Mouse (Mus musculus): Measurements from ENCODE around the gene Esp3.

DNA sequence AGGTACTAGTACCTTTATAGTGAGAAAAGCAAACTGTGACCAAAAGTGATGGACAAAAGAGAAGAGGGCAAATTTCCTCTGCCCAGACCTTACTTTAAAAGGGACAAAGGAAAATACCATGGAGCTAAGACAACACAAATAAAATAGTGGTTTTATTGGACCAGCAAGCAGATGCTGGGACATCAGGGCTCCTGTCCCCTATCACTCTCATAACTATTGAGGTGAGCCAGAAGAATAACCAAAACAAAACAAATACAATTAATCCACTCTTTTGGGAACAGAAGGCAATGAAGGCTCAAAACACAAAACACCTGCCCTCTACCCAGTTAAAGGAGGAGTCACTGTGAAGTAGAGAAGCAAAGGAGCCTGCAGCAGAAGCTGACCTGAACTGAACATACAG is 33.6 kb upstream of the Esp3 start, which contains the start of gene Esp4:
- TF ChIP-seq TCF12 (IDR thresholded peaks at IDR 0.05; ENCODE audit: low read depth, low read length) = no peak
- no peak for TF ChIP-seq CTCF (IDR thresholded peaks at IDR 0.05 in 2 of 3, conservative IDR thresholded peaks at IDR 0.05 in 1 of 3; ENCODE audit: control insufficient read depth in 1 of 3, insufficient read depth in 1 of 3, low read depth in 2 of 3, low read length in 3 of 3, poor library complexity in 1 of 3, severe bottlenecking in 1 of 3)
- no peak for TF ChIP-seq ZNF384 (IDR thresholded peaks at IDR 0.05; ENCODE audit: low read depth, low read length)
- TF ChIP-seq CHD1 (IDR thresholded peaks at IDR 0.05; ENCODE audit: low read depth, low read length) = no peak
- TF ChIP-seq POLR2A (IDR thresholded peaks at IDR 0.05; ENCODE audit: control insufficient read depth in 1 of 2, insufficient read depth in 1 of 2, low read depth in 1 of 2, low read length in 2 of 2, poor library complexity in 1 of 2) = no peak
- TF ChIP-seq SIN3A (IDR thresholded peaks at IDR 0.05; ENCODE audit: low read length) = no peak
- no peak for TF ChIP-seq RAD21 (IDR thresholded peaks at IDR 0.05; ENCODE audit: low read depth, low read length)
- no peak for TF ChIP-seq KAT2A (conservative IDR thresholded peaks at IDR 0.05; ENCODE audit: low read depth, low read length)
- TF ChIP-seq EP300 (IDR thresholded peaks at IDR 0.05; ENCODE audit: low read depth in 1 of 2, low read length in 2 of 2) = no peak
- TF ChIP-seq HCFC1 (IDR thresholded peaks at IDR 0.05; ENCODE audit: low read depth, low read length) = no peak

Measured in MEL (cell line).